ENCODE assay signal across 9 mouse cellular contexts in genomic region chr4:149172083-149172482, GRCm38 (mm10). TPM values are rescaled to one million over a fixed set of nuclear protein-coding genes. Genes with fewer than 3 reads are reported as not detected.
DNase-seq lines count a peak whose midpoint lies in the region; ATAC-seq lines count a peak whose summit lies in the region.
"Had no signal": no experiment of that assay in that cellular context is flagged by ENCODE, and none has a peak within 500 bp of the region (broad histone marks: within the 10 kb centered on the region; RNA-seq: fewer than 3 reads in every experiment).

No protein-coding gene starts in this region.

- 0 out of 2 replicates have a peak, but pooled peaks have one; percentile 34 for ATAC-seq in kidney, embryonic 15.5 days (replicated peaks; ENCODE audit: low FRiP score)
- ATAC-seq in embryonic facial prominence, embryonic 13.5 days (ENCODE audit: insufficient number of reproducible peaks, insufficient read depth, low FRiP score, low TSS enrichment, low read depth) = no peak

- 83% methylated on average over 5 of the region's 5 CpGs for WGBS in kidney, embryonic 15.5 days
- 87% methylated on average over 5 of the region's 5 CpGs for WGBS in embryonic facial prominence, embryonic 13.5 days

- H3K36me3 ChIP-seq in kidney, embryonic 15.5 days = no peaks in the 10 kb centered on the region
- no peaks in the 10 kb centered on the region for H3K36me3 ChIP-seq in embryonic facial prominence, embryonic 13.5 days

- H3K27ac ChIP-seq in kidney, embryonic 15.5 days = peak overlapping the region; percentile 19; the same call in 1 of the 2 replicates
- peak overlapping the region; percentile 75; the same call in 1 of the 2 replicates for H3K27ac ChIP-seq in embryonic facial prominence, embryonic 13.5 days

- H3K4me1 ChIP-seq in kidney, embryonic 15.5 days = peaks cover 6% of the 10 kb centered on the region
- peaks cover 15% of the 10 kb centered on the region; the same call in 1 of the 2 replicates for H3K4me1 ChIP-seq in embryonic facial prominence, embryonic 13.5 days

- no peak overlapping the region for H3K4me2 ChIP-seq in kidney, embryonic 15.5 days
- no peak overlapping the region for H3K4me2 ChIP-seq in embryonic facial prominence, embryonic 13.5 days

- no peaks in the 10 kb centered on the region for H3K27me3 ChIP-seq in kidney, embryonic 15.5 days
- no peaks in the 10 kb centered on the region for H3K27me3 ChIP-seq in embryonic facial prominence, embryonic 13.5 days

- H3K9me3 ChIP-seq in kidney, embryonic 15.5 days (replicated peaks) = no peaks in the 10 kb centered on the region
- H3K9me3 ChIP-seq in embryonic facial prominence, embryonic 13.5 days = no peaks in the 10 kb centered on the region

- no peak overlapping the region for H3K9ac ChIP-seq in kidney, embryonic 15.5 days
- no peak overlapping the region for H3K9ac ChIP-seq in embryonic facial prominence, embryonic 13.5 days

- H3K4me3 ChIP-seq in kidney, embryonic 15.5 days (replicated peaks) = no peak overlapping the region
- no peak overlapping the region for H3K4me3 ChIP-seq in embryonic facial prominence, embryonic 13.5 days

- DNase-seq in kidney, postnatal 25 days = no peak
- peak; percentile 34 for DNase-seq in heart, postnatal 4 days
- peak; percentile 80 for DNase-seq in lung, postnatal 36 days
- no peak for DNase-seq in thymus, postnatal 25 days
- no peak for DNase-seq in spleen, postnatal 36 days (ENCODE audit: low spot score in 2 of 2)
- DNase-seq in layer of hippocampus, postnatal 14 days (ENCODE audit: low spot score in 2 of 2) = no peak

RNA-seq across cellular contexts. Expression of gene Pgd, which starts 5.5 kb away (rescaled TPM):
- polyA plus RNA-seq in kidney, embryonic 15.5 days (2015; fragmentation: Nextera tagmentation; extraction: Ambion mirVana) = 124 and 129 TPM in 2 replicates
- polyA plus RNA-seq in embryonic facial prominence, embryonic 13.5 days (2015; fragmentation: Nextera tagmentation; extraction: Ambion mirVana) = 93.7 and 100 TPM in 2 replicates
- 10 to 100 TPM; 50.1 to 55.5 TPM for total RNA-seq in heart, postnatal 4 days (2021)
- total RNA-seq in layer of hippocampus, postnatal 14 days (2021) = 10 to 100 TPM; 42.8 to 46.4 TPM

RNA-seq across cellular contexts. Expression of gene Cenps, which starts 34.7 kb away (rescaled TPM):
- polyA plus RNA-seq in kidney, embryonic 15.5 days (2015; fragmentation: Nextera tagmentation; extraction: Ambion mirVana) = 36.0 and 40.6 TPM in 2 replicates
- 36.9 and 46.6 TPM in 2 replicates for polyA plus RNA-seq in embryonic facial prominence, embryonic 13.5 days (2015; fragmentation: Nextera tagmentation; extraction: Ambion mirVana)
- 10 to 100 TPM; 13.1 to 14.9 TPM for total RNA-seq in heart, postnatal 4 days (2021)
- 10 to 100 TPM; 18.4 to 20.3 TPM for total RNA-seq in layer of hippocampus, postnatal 14 days (2021)

RNA-seq across cellular contexts. Expression of gene Cort, which starts 45.5 kb away (rescaled TPM):
- polyA plus RNA-seq in kidney, embryonic 15.5 days (2015; fragmentation: Nextera tagmentation; extraction: Ambion mirVana) = 0.32 TPM in 1 of 2 replicates, not detected in the other
- polyA plus RNA-seq in embryonic facial prominence, embryonic 13.5 days (2015; fragmentation: Nextera tagmentation; extraction: Ambion mirVana) = 1.2 TPM in 1 of 2 replicates, not detected in the other
- total RNA-seq in heart, postnatal 4 days (2021) = 1 to 10 TPM in 1 of 2 experiments, under 1 TPM in 1; 0.71 to 1.2 TPM
- 10 to 100 TPM; 11.3 to 13.9 TPM for total RNA-seq in layer of hippocampus, postnatal 14 days (2021)
- polyA plus RNA-seq: limb, embryonic 11.5 days had no signal

Comparison
In these comparisons a context has a peak if more than half of its experiments do, and no peak if none do; other contexts are left out.
1. DNase-seq: peak in heart, postnatal 4 days (single experiment) and lung, postnatal 36 days (single experiment); none in kidney, postnatal 25 days (0 of 2), thymus, postnatal 25 days (single experiment), spleen, postnatal 36 days (0 of 2) and layer of hippocampus, postnatal 14 days (0 of 2).
2. RNA of gene Cort, which starts 45.5 kb away (total RNA-seq): 11.3 to 13.9 TPM in layer of hippocampus, postnatal 14 days; 0.71 to 1.2 TPM in heart, postnatal 4 days; every median in the first group is over 4 times any median in the second.